Mouse (Mus musculus): ENCODE data around the gene Crkl.
"Not testable (repeated sequence)": the region's sequence is repeated elsewhere in the genome, so short reads cannot be mapped to it uniquely, and the experiment has no call there.

The Crkl gene

DNA sequence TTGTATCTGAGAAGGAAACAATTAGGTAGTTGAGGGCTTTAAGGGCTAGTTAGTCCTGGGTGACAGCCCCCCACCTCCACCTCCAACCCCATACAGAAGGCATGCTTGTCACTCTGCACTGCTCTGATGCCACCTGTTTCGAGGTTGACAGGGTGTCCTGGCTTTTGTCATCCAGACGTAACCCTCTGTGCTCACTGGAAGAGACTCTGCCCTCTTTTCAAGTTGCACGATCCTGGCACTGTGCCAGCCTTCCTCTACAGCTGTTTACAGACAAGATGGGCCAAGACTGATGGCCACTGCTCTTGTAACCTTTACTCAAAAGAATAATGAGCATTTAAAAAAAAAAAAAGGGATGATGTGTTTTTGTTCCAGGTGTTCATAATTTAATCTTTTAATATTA lies 34.7 kb downstream of the Crkl start:
- DNase-seq (ENCODE audit: low read depth, low spot score) = no peak

GRCm38 (mm10) chr16:17488478-17489468 lies 37.0 kb downstream of the Crkl start:
- DNase-seq (ENCODE audit: low read depth, low spot score) = no peak

- no peak for DNase-seq (ENCODE audit: low read depth, low spot score)
Measured at GRCm38 (mm10) chr16:17489469-17490111, 37.8 kb downstream of the Crkl start, which contains the start of gene Aifm3. TSS of gene Aifm3 (plus strand) at chr16:17489611.

GRCm38 (mm10) chr16:17491154-17491553 lies 39.4 kb downstream of the Crkl start:
- no peak for DNase-seq (ENCODE audit: low read depth, low spot score)

GRCm38 (mm10) chr16:17491896-17492561 lies 40.2 kb downstream of the Crkl start:
- no peak for DNase-seq (ENCODE audit: low read depth, low spot score)

GRCm38 (mm10) chr16:17496499-17497305 lies 44.9 kb downstream of the Crkl start:
- DNase-seq (ENCODE audit: low read depth, low spot score) = no peak

DNA sequence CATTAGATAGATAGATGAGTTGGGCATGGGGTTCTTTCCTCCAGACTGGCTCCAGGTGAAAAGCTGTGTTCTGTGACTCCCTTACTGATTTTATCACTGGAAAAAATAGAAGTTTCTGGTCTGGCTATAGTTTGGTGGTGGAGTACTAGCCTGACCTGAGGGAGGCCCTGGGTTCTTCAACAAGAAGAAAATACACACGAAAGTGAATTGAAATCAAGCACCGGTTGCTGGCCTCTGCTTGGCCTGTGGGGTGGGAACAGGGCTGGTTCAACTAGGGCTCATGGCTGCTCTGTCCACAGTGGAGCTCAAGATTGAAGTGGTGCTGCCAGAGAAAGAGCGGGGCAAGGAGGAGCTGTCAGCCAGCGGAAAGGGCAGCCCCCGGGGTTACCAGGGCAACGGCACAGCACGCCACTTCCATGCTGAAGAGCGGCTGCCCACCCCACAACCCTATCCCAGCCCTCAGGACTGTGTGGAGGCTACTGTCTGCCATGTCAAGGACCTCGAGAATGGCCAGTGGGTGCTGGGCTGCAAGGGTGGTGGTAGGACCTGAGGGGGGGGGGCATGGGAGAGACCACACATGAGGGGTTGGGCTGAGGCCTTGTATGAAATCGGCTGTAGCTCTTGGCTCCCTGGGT lies 47.6 kb downstream of the Crkl start:
- no peak for DNase-seq (ENCODE audit: low read depth, low spot score)

DNA sequence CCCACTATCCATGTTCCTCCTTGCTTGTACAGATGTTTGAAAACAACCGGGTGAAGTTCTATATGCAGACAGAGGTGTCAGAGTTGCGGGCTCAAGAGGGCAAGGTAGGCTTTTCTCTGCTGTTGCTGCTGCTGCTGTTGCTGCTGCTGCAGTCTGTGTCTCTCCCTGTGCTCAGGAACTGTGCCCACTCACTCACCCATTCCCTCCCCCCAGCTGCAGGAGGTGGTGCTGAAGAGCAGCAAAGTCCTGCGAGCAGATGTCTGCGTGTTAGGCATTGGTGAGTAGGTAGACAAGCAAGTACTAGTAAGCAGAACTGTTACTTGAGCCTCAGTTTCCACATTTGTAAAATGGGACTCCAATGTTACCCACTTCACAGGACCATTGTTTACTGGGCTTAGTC lies 50.9 kb downstream of the Crkl start:
- DNase-seq (ENCODE audit: low read depth, low spot score) = no peak

GRCm38 (mm10) chr16:17507018-17507552 lies 55.3 kb downstream of the Crkl start:
- no peak for DNase-seq (ENCODE audit: low read depth, low spot score)

DNA sequence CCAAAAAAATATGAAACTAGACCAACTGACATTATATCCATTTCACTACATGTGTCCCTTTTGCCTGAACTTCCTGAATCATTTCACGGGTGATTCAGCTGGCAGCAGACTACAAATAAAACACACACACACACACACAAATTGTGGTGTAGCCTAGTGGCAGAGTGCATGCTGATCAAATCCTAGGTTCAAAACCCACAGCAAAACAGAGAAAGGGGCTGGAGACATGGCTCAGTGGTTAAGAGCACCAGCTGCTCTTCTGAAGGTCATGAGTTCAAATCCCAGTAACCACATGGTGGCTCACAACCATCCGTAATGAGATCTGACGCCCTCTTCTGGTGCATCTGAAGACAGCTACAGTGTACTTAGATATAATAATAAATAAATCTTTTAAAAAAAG lies 56.2 kb downstream of the Crkl start:
- DNase-seq (ENCODE audit: low read depth, low spot score) = not testable (repeated sequence)

DNA sequence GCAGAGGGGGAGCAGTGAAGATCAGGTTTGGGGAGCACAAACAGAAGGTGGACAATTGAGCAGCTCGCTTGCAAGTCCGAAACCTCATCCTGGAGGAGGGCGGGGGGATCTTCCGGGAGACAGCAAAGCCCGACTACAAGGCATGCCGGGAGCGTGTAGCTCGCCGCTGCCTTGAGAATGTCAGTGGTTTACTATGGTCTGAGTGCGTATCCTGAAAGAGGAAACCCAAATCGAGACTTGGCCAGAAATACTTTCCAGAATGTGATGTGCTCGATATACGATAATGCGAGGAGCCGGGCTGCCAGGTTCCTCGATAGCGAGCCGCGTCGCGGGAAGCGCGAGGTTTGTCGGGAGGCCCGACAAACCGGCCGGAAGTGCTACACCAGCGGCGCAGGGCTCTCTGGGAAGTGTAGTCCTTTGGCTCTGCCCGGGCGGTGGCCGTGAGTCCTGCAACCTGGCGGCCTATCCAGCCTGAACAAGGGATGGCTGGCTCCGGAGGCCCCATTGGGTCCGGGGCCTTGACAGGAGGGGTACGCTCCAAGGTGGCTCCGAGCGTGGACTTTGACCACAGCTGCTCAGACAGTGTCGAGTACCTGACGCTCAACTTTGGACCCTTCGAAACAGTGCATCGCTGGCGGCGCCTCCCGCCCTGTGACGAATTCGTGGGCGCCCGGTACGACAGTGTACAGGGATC lies 56.9 kb downstream of the Crkl start, which contains the start of gene Lztr1:
TSS of gene Lztr1 (plus strand) at position 143 of the 694 bp plus-strand sequence.
- DNase-seq (ENCODE audit: low read depth, low spot score) = peak; percentile 77

GRCm38 (mm10) chr16:17509240-17509597 lies 57.4 kb downstream of the Crkl start:
- no peak for DNase-seq (ENCODE audit: low read depth, low spot score)

GRCm38 (mm10) chr16:17510143-17510542 lies 58.4 kb downstream of the Crkl start:
- no peak for DNase-seq (ENCODE audit: low read depth, low spot score)

- no peak for DNase-seq (ENCODE audit: low read depth, low spot score)
Measured at GRCm38 (mm10) chr16:17510686-17511085, 58.9 kb downstream of the Crkl start.

- no peak for DNase-seq (ENCODE audit: low read depth, low spot score)
Measured at GRCm38 (mm10) chr16:17511431-17511830, 59.6 kb downstream of the Crkl start.

- no peak for DNase-seq (ENCODE audit: low read depth, low spot score)
Measured at GRCm38 (mm10) chr16:17518910-17519309, 67.1 kb downstream of the Crkl start.

DNA sequence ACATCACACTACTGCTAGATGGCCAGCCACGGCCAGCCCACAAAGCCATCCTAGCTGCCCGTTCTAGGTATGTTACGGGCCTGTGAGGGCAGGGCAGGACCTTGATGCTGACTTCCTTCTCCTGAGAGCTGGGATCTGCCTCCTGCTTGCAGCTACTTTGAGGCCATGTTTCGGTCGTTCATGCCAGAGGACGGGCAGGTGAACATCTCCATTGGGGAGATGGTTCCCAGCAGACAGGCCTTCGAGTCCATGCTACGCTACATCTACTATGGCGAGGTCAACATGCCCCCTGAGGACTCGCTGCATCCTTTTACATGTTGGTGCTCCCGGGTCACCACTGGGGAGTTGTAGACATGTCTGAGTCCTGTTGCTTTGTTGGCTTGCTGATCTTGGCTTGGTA lies 72.4 kb downstream of the Crkl start:
- DNase-seq (ENCODE audit: low read depth, low spot score) = no peak

- no peak for DNase-seq (ENCODE audit: low read depth, low spot score)
Measured at GRCm38 (mm10) chr16:17525524-17525923, 73.7 kb downstream of the Crkl start.

- no peak for DNase-seq (ENCODE audit: low read depth, low spot score)
Measured at GRCm38 (mm10) chr16:17526223-17526622, 74.4 kb downstream of the Crkl start.

GRCm38 (mm10) chr16:17527606-17528005 lies 75.8 kb downstream of the Crkl start:
- DNase-seq (ENCODE audit: low read depth, low spot score) = no peak

All from WW6 (cell line).